Mouse (Mus musculus): ENCODE results near the gene 1190005I06Rik. TPM values are rescaled to one million over a fixed set of nuclear protein-coding genes. Genes with fewer than 3 reads are reported as not detected.

1190005I06Rik gene
- 15.1 TPM for polyA plus RNA-seq (2015; fragmentation: Illumina TruSeq; extraction: RNeasy Lipid Tissue Mini Kit (QIAGEN cat#74804); ENCODE audit: low read depth, low replicate concordance)

GRCm38 (mm10) chr8:120647532-120647931 lies at the start of gene 1190005I06Rik:
Gene 1190005I06Rik, minus strand, starts transcription at chr8:120647632.

GRCm38 (mm10) chr8:120668374-120668905 lies 21.0 kb upstream of the 1190005I06Rik start, which contains the start of gene Emc8:
Gene Emc8, minus strand, starts transcription at chr8:120668573.

GRCm38 (mm10) chr8:120667561-120668373 lies 20.3 kb upstream of the 1190005I06Rik start, which contains the start of the genes Gm27021 and Cox4i1:
Gene Gm27021, minus strand, starts transcription at chr8:120668079.
Gene Cox4i1, plus strand, starts transcription at chr8:120668222.

GRCm38 (mm10) chr8:120588908-120589771 lies 58.3 kb downstream of the 1190005I06Rik start, which contains the start of gene Gins2:
Gene Gins2, minus strand, starts transcription at chr8:120589304.

Other genes with a start within 250 kb of the 1190005I06Rik start
- 3.4 TPM for gene Gins2, start 58.3 kb downstream of the 1190005I06Rik start, polyA plus RNA-seq (2015; fragmentation: Illumina TruSeq; extraction: RNeasy Lipid Tissue Mini Kit (QIAGEN cat#74804); ENCODE audit: low read depth, low replicate concordance)
- gene Gm27021, start 20.4 kb upstream of the 1190005I06Rik start, polyA plus RNA-seq (2015; fragmentation: Illumina TruSeq; extraction: RNeasy Lipid Tissue Mini Kit (QIAGEN cat#74804); ENCODE audit: low read depth, low replicate concordance), result 2.0 TPM
- gene Cox4i1, start 20.6 kb upstream of the 1190005I06Rik start, polyA plus RNA-seq (2015; fragmentation: Illumina TruSeq; extraction: RNeasy Lipid Tissue Mini Kit (QIAGEN cat#74804); ENCODE audit: low read depth, low replicate concordance), result 2,058 TPM
- gene Emc8, start 20.9 kb upstream of the 1190005I06Rik start, polyA plus RNA-seq (2015; fragmentation: Illumina TruSeq; extraction: RNeasy Lipid Tissue Mini Kit (QIAGEN cat#74804); ENCODE audit: low read depth, low replicate concordance), result 53.0 TPM
- 4.5 TPM for gene Irf8, start 88.7 kb upstream of the 1190005I06Rik start, polyA plus RNA-seq (2015; fragmentation: Illumina TruSeq; extraction: RNeasy Lipid Tissue Mini Kit (QIAGEN cat#74804); ENCODE audit: low read depth, low replicate concordance)

All from brain, adult 10 weeks (tissue).